Mouse (Mus musculus): ENCODE measurements at regions not wholly inside any gene's neighbourhood (a gene's known extent, or its start where the extent isn't known, plus 50 kb on each side); places are given as distances from the start of the nearest gene placed in this dataset.

DNA sequence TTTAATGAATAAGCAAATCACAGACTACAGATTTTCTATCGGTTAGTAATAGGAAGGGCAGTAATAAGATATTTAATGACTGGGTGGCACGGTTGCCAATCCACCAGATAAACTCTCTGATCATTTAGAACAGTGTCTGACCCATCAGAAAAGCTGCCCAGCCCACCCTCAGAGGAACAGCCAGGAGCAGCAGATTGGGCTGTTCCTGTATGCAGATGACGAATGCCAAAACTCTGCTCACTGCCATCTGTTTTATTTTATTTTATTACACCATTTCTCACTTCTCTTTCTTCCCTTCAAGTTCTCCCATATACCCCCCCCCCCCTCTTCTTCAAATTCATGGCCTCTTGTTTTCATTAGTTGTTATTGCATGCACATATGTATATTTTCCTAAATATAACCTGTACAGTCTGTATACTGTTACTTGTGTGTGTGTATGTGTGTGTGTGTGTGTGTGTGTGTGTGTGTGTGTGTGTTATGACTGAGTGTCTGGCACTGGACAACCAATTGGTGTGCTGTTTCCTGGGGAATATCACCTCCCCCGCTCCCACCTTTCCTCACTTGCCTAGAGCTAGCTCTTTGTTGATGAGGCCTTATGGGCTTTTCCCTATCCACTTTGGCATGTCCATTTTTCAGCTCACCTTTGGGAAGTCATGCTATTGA, 260.9 kb downstream of the Olfm4 start:
- no peak for TF ChIP-seq CTCF (conservative IDR thresholded peaks at IDR 0.05; ENCODE audit: low read length)
- no peak for TF ChIP-seq POU5F1 (IDR thresholded peaks at IDR 0.05; ENCODE audit: borderline replicate concordance, low read length)
- TF ChIP-seq NANOG (IDR thresholded peaks at IDR 0.05; ENCODE audit: borderline replicate concordance, low read length), result no peak
